Mouse (Mus musculus): Measurements from ENCODE around the gene Fam168a.

Gene Fam168a

GRCm38 (mm10) chr7:100706143-100706841 is at the start of gene Fam168a:
Fam168a (plus strand) TSS chr7:100706635.
- DNase-seq: peak; percentile 86 to 88

- no peak for DNase-seq
Measured at GRCm38 (mm10) chr7:100656739-100657138, 49.7 kb upstream of the Fam168a start.

- DNase-seq: no peak
Measured at GRCm38 (mm10) chr7:100658093-100658578, 48.3 kb upstream of the Fam168a start.

- DNase-seq: no peak
Measured at GRCm38 (mm10) chr7:100661264-100661663, 45.2 kb upstream of the Fam168a start.

GRCm38 (mm10) chr7:100662231-100662630 is 44.2 kb upstream of the Fam168a start, which contains the start of gene Plekhb1:
Plekhb1 (minus strand) TSS chr7:100662414.
- DNase-seq: no peak

- DNase-seq: peak; percentile 46 to 81
Measured at GRCm38 (mm10) chr7:100663190-100663589, 43.2 kb upstream of the Fam168a start.

GRCm38 (mm10) chr7:100663729-100664304 is 42.6 kb upstream of the Fam168a start:
- no peak for DNase-seq

GRCm38 (mm10) chr7:100670646-100671045 is 35.8 kb upstream of the Fam168a start:
- no peak for DNase-seq

- no peak for DNase-seq
Measured at GRCm38 (mm10) chr7:100673452-100673851, 33.0 kb upstream of the Fam168a start.

GRCm38 (mm10) chr7:100674941-100675340 is 31.5 kb upstream of the Fam168a start:
- no peak for DNase-seq

- DNase-seq: no peak
Measured at GRCm38 (mm10) chr7:100678052-100678451, 28.4 kb upstream of the Fam168a start.

GRCm38 (mm10) chr7:100678948-100679880 is 27.2 kb upstream of the Fam168a start:
- DNase-seq: no peak

- no peak for DNase-seq
Measured at GRCm38 (mm10) chr7:100681132-100681531, 25.3 kb upstream of the Fam168a start.

- no peak for DNase-seq
Measured at GRCm38 (mm10) chr7:100683241-100683640, 23.2 kb upstream of the Fam168a start.

GRCm38 (mm10) chr7:100684081-100684480 is 22.4 kb upstream of the Fam168a start:
- DNase-seq: no peak

- peak in 1 of 2 experiments; percentile 39 for DNase-seq
Measured at GRCm38 (mm10) chr7:100684538-100684937, 21.9 kb upstream of the Fam168a start.

- peak; percentile 38 to 74 for DNase-seq
Measured at GRCm38 (mm10) chr7:100685061-100686030, 21.1 kb upstream of the Fam168a start.

- DNase-seq: no peak
Measured at GRCm38 (mm10) chr7:100688471-100688870, 18.0 kb upstream of the Fam168a start.

- no peak for DNase-seq
Measured at GRCm38 (mm10) chr7:100693199-100693598, 13.2 kb upstream of the Fam168a start.

- DNase-seq: no peak
Measured at GRCm38 (mm10) chr7:100699771-100700770, 6.4 kb upstream of the Fam168a start.
